Mouse (Mus musculus) large intestine, adult 2 months (tissue): Measurements from ENCODE around the gene Bfsp1. TPM values are rescaled to one million over a fixed set of nuclear protein-coding genes. Genes with fewer than 3 reads are reported as not detected.

ENCODE experiments used
- DNase-seq: peaks from one replicate; pipeline ENCODE4 v3.0.0-alpha.2; 2012; ENCODE audit warnings: low read depth, low spot score
- WGBS: fragments of 180-500 bp; shearing (Covaris S2); methylation state at CpG from one replicate; pipeline ENCODE4 v1.1.7; 2018; 5-methylcytosine and 5-hydroxymethylcytosine counted together
- polyA plus RNA-seq: library from polyadenylated mRNA; depleted of rRNA; stranded (reverse); fragments of >200 nt; gene quantifications from 2 replicates; pipeline ENCODE4 v1.2.3, GENCODE M21; 2012; rRNA removed

Gene Bfsp1
- polyA plus RNA-seq, 1 experiment, result 3.2 TPM

GRCm38 (mm10) chr2:143806924-143807664 is 55.9 kb downstream of the Bfsp1 start:
- DNase-seq, result no peak
- WGBS, result 76% methylated on average over 9 of the region's 9 CpGs

- DNase-seq, result no peak
- 63% methylated on average over 15 of the region's 15 CpGs for WGBS
Measured at GRCm38 (mm10) chr2:143806140-143806923, 56.6 kb downstream of the Bfsp1 start.

- DNase-seq, result no peak
- WGBS, result 74% methylated on average over 5 of the region's 5 CpGs
Measured at GRCm38 (mm10) chr2:143801097-143801496, 61.9 kb downstream of the Bfsp1 start.

- 71% methylated on average over 4 of the region's 4 CpGs for WGBS
- no peak for DNase-seq
Measured at GRCm38 (mm10) chr2:143796335-143797013, 66.5 kb downstream of the Bfsp1 start.

- no peak for DNase-seq
- WGBS, result 81% methylated on average over 4 of the region's 4 CpGs
Measured at GRCm38 (mm10) chr2:143795858-143796257, 67.1 kb downstream of the Bfsp1 start.

GRCm38 (mm10) chr2:143789911-143790310 is 73.1 kb downstream of the Bfsp1 start:
- 83% methylated on average over 5 of the region's 5 CpGs for WGBS
- DNase-seq, result no peak

- WGBS, result 78% methylated on average over 2 of the region's 2 CpGs
- no peak for DNase-seq
Measured at GRCm38 (mm10) chr2:143780310-143780709, 82.7 kb downstream of the Bfsp1 start.

Other genes with a start within 250 kb of the Bfsp1 start
- 227 and 275 TPM in 2 replicates for gene Dstn, start 52.1 kb upstream of the Bfsp1 start, polyA plus RNA-seq
- 200 and 209 TPM in 2 replicates for gene Rrbp1, start 148.1 kb upstream of the Bfsp1 start, polyA plus RNA-seq
- not detected in 2 replicates for gene Banf2, start 169.9 kb upstream of the Bfsp1 start, polyA plus RNA-seq